Mouse (Mus musculus): Measurements from ENCODE around the gene Anapc2. TPM values are rescaled to one million over a fixed set of nuclear protein-coding genes. Genes with fewer than 3 reads are reported as not detected.

Anapc2 gene
- polyA plus RNA-seq, 1 experiment from 2014 or later: 43.4 TPM

GRCm38 (mm10) chr2:25263623-25264285 lies 8.5 kb upstream of the Anapc2 start:
- H3K36me3 ChIP-seq (ENCODE audit: control insufficient read depth, insufficient read depth): peaks cover 8% of the 10 kb centered on the region
- H3K4me1 ChIP-seq (replicated peaks; ENCODE audit: control insufficient read depth, insufficient read depth, low read length): no peaks in the 10 kb centered on the region
- H3K9ac ChIP-seq (ENCODE audit: low read depth, low read length): peak overlapping the region; percentile 78
- H3K27me3 ChIP-seq (replicated peaks; ENCODE audit: control insufficient read depth, insufficient read depth, low read length): no peaks in the 10 kb centered on the region
- peak overlapping the region; percentile 94 for H3K4me2 ChIP-seq (replicated peaks; ENCODE audit: low read depth)
- ATAC-seq: no peak
- H3K27ac ChIP-seq (ENCODE audit: low read depth, low read length): peak overlapping the region; percentile 93
- WGBS: 21% methylated on average over 12 of the region's 12 CpGs
- H3K4me3 ChIP-seq (ENCODE audit: low read depth, low read length): peak overlapping the region; percentile 92
- H3K9me3 ChIP-seq (ENCODE audit: control insufficient read depth): no peaks in the 10 kb centered on the region
- no peak for TF ChIP-seq CTCF (IDR thresholded peaks at IDR 0.05; ENCODE audit: low read depth)

- TF ChIP-seq CTCF (IDR thresholded peaks at IDR 0.05; ENCODE audit: low read depth): no peak
- H3K9me3 ChIP-seq (ENCODE audit: control insufficient read depth): no peaks in the 10 kb centered on the region
- H3K9ac ChIP-seq (ENCODE audit: low read depth, low read length): peak overlapping the region; percentile 78
- no peaks in the 10 kb centered on the region for H3K4me1 ChIP-seq (replicated peaks; ENCODE audit: control insufficient read depth, insufficient read depth, low read length)
- H3K4me3 ChIP-seq (ENCODE audit: low read depth, low read length): peak overlapping the region; percentile 92
- WGBS: 48% methylated on average over 5 of the region's 5 CpGs
- ATAC-seq: no peak
- no peaks in the 10 kb centered on the region for H3K27me3 ChIP-seq (replicated peaks; ENCODE audit: control insufficient read depth, insufficient read depth, low read length)
- peak overlapping the region; percentile 94 for H3K4me2 ChIP-seq (replicated peaks; ENCODE audit: low read depth)
- H3K27ac ChIP-seq (ENCODE audit: low read depth, low read length): peak overlapping the region; percentile 93
- peaks cover 14% of the 10 kb centered on the region for H3K36me3 ChIP-seq (ENCODE audit: control insufficient read depth, insufficient read depth)
Measured at GRCm38 (mm10) chr2:25264286-25264660, 8.0 kb upstream of the Anapc2 start.

- H3K9me3 ChIP-seq (ENCODE audit: control insufficient read depth): no peaks in the 10 kb centered on the region
- H3K4me2 ChIP-seq (replicated peaks; ENCODE audit: low read depth): peak overlapping the region; percentile 94
- peak; percentile 28 for ATAC-seq
- peak overlapping the region; percentile 92 for H3K4me3 ChIP-seq (ENCODE audit: low read depth, low read length)
- peak overlapping the region; percentile 78 for H3K9ac ChIP-seq (ENCODE audit: low read depth, low read length)
- peak overlapping the region; percentile 93 for H3K27ac ChIP-seq (ENCODE audit: low read depth, low read length)
- H3K4me1 ChIP-seq (replicated peaks; ENCODE audit: control insufficient read depth, insufficient read depth, low read length): no peaks in the 10 kb centered on the region
- 41% methylated on average over 3 of the region's 3 CpGs for WGBS
- no peak for TF ChIP-seq CTCF (IDR thresholded peaks at IDR 0.05; ENCODE audit: low read depth)
- no peaks in the 10 kb centered on the region for H3K27me3 ChIP-seq (replicated peaks; ENCODE audit: control insufficient read depth, insufficient read depth, low read length)
- H3K36me3 ChIP-seq (ENCODE audit: control insufficient read depth, insufficient read depth): peaks cover 19% of the 10 kb centered on the region
Measured at GRCm38 (mm10) chr2:25264851-25265250, 7.4 kb upstream of the Anapc2 start.

- Histone ChIP-seq H3K4me1 (replicated peaks; ENCODE audit: control insufficient read depth, insufficient read depth, low read length) (peaks cover 1% of the 10 kb centered on the region), H3K9me3 (ENCODE audit: control insufficient read depth) (no peaks in the 10 kb centered on the region), H3K4me3 (ENCODE audit: low read depth, low read length) (peak overlapping the region; percentile 92), H3K9ac (ENCODE audit: low read depth, low read length) (peak overlapping the region; percentile 61), H3K27ac (ENCODE audit: low read depth, low read length) (peak overlapping the region; percentile 93), H3K4me2 (replicated peaks; ENCODE audit: low read depth) (peak overlapping the region; percentile 94), H3K27me3 (replicated peaks; ENCODE audit: control insufficient read depth, insufficient read depth, low read length) (no peaks in the 10 kb centered on the region), H3K36me3 (ENCODE audit: control insufficient read depth, insufficient read depth) (peaks cover 32% of the 10 kb centered on the region)
- 32% methylated on average over 6 of the region's 6 CpGs for WGBS
- ATAC-seq: peak; percentile 59
- no peak for TF ChIP-seq CTCF (IDR thresholded peaks at IDR 0.05; ENCODE audit: low read depth)
Measured at GRCm38 (mm10) chr2:25265897-25266656, 6.2 kb upstream of the Anapc2 start.

GRCm38 (mm10) chr2:25266720-25267119 lies 5.6 kb upstream of the Anapc2 start:
- H3K4me2 ChIP-seq (replicated peaks; ENCODE audit: low read depth): peak overlapping the region; percentile 94
- no peak for TF ChIP-seq CTCF (IDR thresholded peaks at IDR 0.05; ENCODE audit: low read depth)
- no peak for ATAC-seq
- H3K9ac ChIP-seq (ENCODE audit: low read depth, low read length): peak overlapping the region; percentile 61
- no peaks in the 10 kb centered on the region for H3K9me3 ChIP-seq (ENCODE audit: control insufficient read depth)
- 0 out of 2 replicates have a peak overlapping the region, but pooled peaks have one; percentile 92 for H3K4me3 ChIP-seq (ENCODE audit: low read depth, low read length)
- 9% methylated on average over 2 of the region's 2 CpGs for WGBS
- H3K36me3 ChIP-seq (ENCODE audit: control insufficient read depth, insufficient read depth): peaks cover 33% of the 10 kb centered on the region
- no peaks in the 10 kb centered on the region for H3K27me3 ChIP-seq (replicated peaks; ENCODE audit: control insufficient read depth, insufficient read depth, low read length)
- peak overlapping the region; percentile 93 for H3K27ac ChIP-seq (ENCODE audit: low read depth, low read length)
- H3K4me1 ChIP-seq (replicated peaks; ENCODE audit: control insufficient read depth, insufficient read depth, low read length): peaks cover 7% of the 10 kb centered on the region

- peak overlapping the region; percentile 93 for H3K27ac ChIP-seq (ENCODE audit: low read depth, low read length)
- peaks cover 7% of the 10 kb centered on the region for H3K4me1 ChIP-seq (replicated peaks; ENCODE audit: control insufficient read depth, insufficient read depth, low read length)
- H3K9ac ChIP-seq (ENCODE audit: low read depth, low read length): 0 out of 2 replicates have a peak overlapping the region, but pooled peaks have one; percentile 61
- H3K9me3 ChIP-seq (ENCODE audit: control insufficient read depth): no peaks in the 10 kb centered on the region
- ATAC-seq: 0 out of 2 replicates have a peak, but pooled peaks have one; percentile 1
- H3K4me3 ChIP-seq (ENCODE audit: low read depth, low read length): 0 out of 2 replicates have a peak overlapping the region, but pooled peaks have one; percentile 92
- no peaks in the 10 kb centered on the region for H3K27me3 ChIP-seq (replicated peaks; ENCODE audit: control insufficient read depth, insufficient read depth, low read length)
- H3K36me3 ChIP-seq (ENCODE audit: control insufficient read depth, insufficient read depth): peaks cover 33% of the 10 kb centered on the region
- H3K4me2 ChIP-seq (replicated peaks; ENCODE audit: low read depth): peak overlapping the region; percentile 94
- TF ChIP-seq CTCF (IDR thresholded peaks at IDR 0.05; ENCODE audit: low read depth): peak; percentile 26; the same call in 1 of the 2 replicates
Measured at GRCm38 (mm10) chr2:25267241-25267640, 5.0 kb upstream of the Anapc2 start.

Data from intestine, postnatal 0 days (tissue).